Mouse (Mus musculus) limb, embryonic 12.5 days (tissue): ENCODE measurements around the gene Lhx4. TPM values are rescaled to one million over a fixed set of nuclear protein-coding genes. Genes with fewer than 3 reads are reported as not detected.

Source experiments
- ATAC-seq: fragments of 200-750 bp; cut with Nextera tagmentation; 2 replicates; pipeline ENCODE4 v1.8.0; 2017; ENCODE audit warnings: low read depth, moderate TSS enrichment; ENCODE audit not compliant: insufficient number of reproducible peaks, insufficient read depth, low FRiP score, low TSS enrichment
- H3K27ac ChIP-seq: fragments of 300-500 bp; sonication (generic); 2 replicates; pipeline ENCODE4 v1.5.1; 2016; ENCODE audit warnings: mild to moderate bottlenecking, moderate library complexity
- H3K27me3 ChIP-seq: fragments of 300-500 bp; sonication (generic); 2 replicates; pipeline ENCODE4 v1.6.1; 2016; ENCODE audit warnings: mild to moderate bottlenecking, moderate library complexity
- H3K36me3 ChIP-seq: fragments of 300-500 bp; sonication (generic); 2 replicates; pipeline ENCODE4 v1.6.1; 2016; ENCODE audit warnings: mild to moderate bottlenecking, moderate library complexity
- H3K4me1 ChIP-seq: fragments of 300-500 bp; sonication (generic); replicated peaks from 2 replicates; pipeline ENCODE4 v1.6.1; 2016
- H3K4me2 ChIP-seq: fragments of 300-500 bp; sonication (generic); 2 replicates; pipeline ENCODE4 v1.6.1; 2016; ENCODE audit warnings: mild to moderate bottlenecking, moderate library complexity
- H3K4me3 ChIP-seq: fragments of 300-500 bp; sonication (generic); replicated peaks from 2 replicates; pipeline ENCODE4 v1.5.1; 2016; ENCODE audit warnings: mild to moderate bottlenecking
- H3K9ac ChIP-seq: fragments of 300-500 bp; sonication (generic); replicated peaks from 2 replicates; pipeline ENCODE4 v1.6.1; 2016; ENCODE audit warnings: mild to moderate bottlenecking, moderate library complexity
- H3K9me3 ChIP-seq: fragments of 300-500 bp; sonication (generic); 2 replicates; pipeline ENCODE4 v1.6.1; 2016; ENCODE audit warnings: mild to moderate bottlenecking, moderate library complexity
- WGBS: fragments of 180-500 bp; shearing (Covaris S2); methylation state at CpG from one replicate; pipeline ENCODE4 v1.1.7; 2016; 5-methylcytosine and 5-hydroxymethylcytosine counted together
- polyA plus RNA-seq: library from polyadenylated mRNA; unstranded; fragments of >200 nt; fragmentation: Nextera tagmentation; extraction: Ambion mirVana; gene quantifications from 2 replicates; pipeline ENCODE4 v1.2.1, GENCODE M21; 2016

Gene Lhx4
- polyA plus RNA-seq, 1 experiment from 2014 or later: not detected

- WGBS: 76% methylated on average over 5 of the region's 5 CpGs
- H3K36me3 ChIP-seq: peaks cover 70% of the 10 kb centered on the region
- no peak overlapping the region for H3K4me2 ChIP-seq
- H3K4me1 ChIP-seq: 0 out of 2 replicates have a peak, but pooled peaks cover 2% of the 10 kb centered on the region
- no peaks in the 10 kb centered on the region for H3K9me3 ChIP-seq
- H3K27ac ChIP-seq: no peak overlapping the region
- H3K27me3 ChIP-seq: no peaks in the 10 kb centered on the region
- no peak overlapping the region for H3K9ac ChIP-seq
- ATAC-seq: no peak
- H3K4me3 ChIP-seq: no peak overlapping the region
Measured at GRCm38 (mm10) chr1:155782382-155782781, 30.9 kb upstream of the Lhx4 start.

DNA sequence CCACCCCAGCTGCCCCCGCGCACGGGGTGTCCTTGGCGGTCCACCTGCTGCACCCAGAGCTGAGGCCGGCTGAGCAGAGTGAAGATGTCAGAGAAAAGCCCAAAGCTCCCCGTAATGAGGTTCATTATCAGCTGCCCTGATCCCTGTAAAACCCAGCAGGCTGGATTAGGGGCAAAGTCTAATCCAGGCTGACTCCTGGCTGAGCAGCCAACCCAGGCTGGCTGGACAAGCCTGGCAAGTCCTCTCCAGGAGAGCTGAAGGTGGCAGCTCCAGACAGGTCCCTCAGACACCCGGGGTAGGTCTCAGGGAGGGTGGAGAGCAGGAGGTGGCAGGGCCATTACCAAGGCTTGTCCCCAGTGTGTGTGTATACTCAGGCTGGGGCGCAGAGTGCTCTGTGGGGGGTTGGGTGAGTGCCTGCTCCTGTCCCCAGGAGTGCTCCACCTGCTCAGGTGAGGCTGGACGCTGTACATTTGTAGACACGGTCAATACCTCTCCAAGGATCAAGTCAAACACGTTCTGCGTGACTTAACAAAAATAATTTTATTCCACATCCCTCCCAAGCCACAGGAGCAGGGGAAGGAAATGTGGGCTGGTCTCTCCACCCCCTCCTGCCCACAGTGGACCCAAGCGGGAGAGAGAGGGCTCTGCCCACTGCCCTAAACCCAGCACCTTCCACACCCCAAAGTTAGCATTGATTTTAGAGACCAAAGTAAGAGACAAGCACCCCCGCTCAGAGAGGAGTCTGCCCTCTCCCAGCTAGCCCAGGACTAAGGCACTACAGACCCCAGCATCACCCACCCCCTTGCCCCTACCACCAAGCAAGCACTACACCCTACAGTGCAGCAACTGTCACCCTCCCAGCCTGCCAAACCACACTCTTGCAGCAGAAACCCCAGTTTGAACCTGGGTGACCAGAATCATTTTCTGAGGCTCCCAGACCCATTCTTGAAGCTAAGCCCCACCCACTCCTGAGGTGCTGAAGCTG is 26.4 kb upstream of the Lhx4 start:
- no peaks in the 10 kb centered on the region for H3K9me3 ChIP-seq
- WGBS: 70% methylated on average over 14 of the region's 14 CpGs
- no peaks in the 10 kb centered on the region for H3K27me3 ChIP-seq
- H3K4me1 ChIP-seq: no peaks in the 10 kb centered on the region
- no peak overlapping the region for H3K4me2 ChIP-seq
- ATAC-seq: 0 out of 2 replicates have a peak, but pooled peaks have one; percentile 32
- no peak overlapping the region for H3K27ac ChIP-seq
- H3K9ac ChIP-seq: no peak overlapping the region
- no peak overlapping the region for H3K4me3 ChIP-seq
- peaks cover 40% of the 10 kb centered on the region for H3K36me3 ChIP-seq

DNA sequence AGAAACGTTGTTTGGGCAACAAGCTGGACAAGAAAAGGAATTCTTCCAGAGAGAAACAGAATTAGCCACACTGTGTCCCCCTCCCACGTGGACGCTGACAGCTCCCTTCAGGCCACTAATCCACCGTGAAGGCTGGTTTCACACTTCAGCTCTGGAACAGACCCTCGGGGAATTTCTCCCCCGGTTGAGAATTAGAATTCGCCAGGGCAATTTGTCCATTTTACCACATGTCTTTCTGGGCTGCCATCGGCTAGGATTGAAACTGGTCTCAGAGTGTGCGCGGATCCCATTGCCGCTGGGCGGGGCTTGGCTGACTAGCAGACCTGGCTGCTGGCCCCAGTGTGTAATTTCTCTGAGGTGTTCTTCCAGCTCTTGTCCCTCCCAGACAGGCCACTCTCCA is 7.7 kb upstream of the Lhx4 start:
- WGBS: 53% methylated on average over 12 of the region's 12 CpGs
- peaks cover 7% of the 10 kb centered on the region for H3K27me3 ChIP-seq
- no peak overlapping the region for H3K27ac ChIP-seq
- H3K4me2 ChIP-seq: no peak overlapping the region
- no peak for ATAC-seq
- no peak overlapping the region for H3K4me3 ChIP-seq
- no peaks in the 10 kb centered on the region for H3K36me3 ChIP-seq
- no peaks in the 10 kb centered on the region for H3K9me3 ChIP-seq
- no peak overlapping the region for H3K9ac ChIP-seq
- 0 out of 2 replicates have a peak, but pooled peaks cover 4% of the 10 kb centered on the region for H3K4me1 ChIP-seq

DNA sequence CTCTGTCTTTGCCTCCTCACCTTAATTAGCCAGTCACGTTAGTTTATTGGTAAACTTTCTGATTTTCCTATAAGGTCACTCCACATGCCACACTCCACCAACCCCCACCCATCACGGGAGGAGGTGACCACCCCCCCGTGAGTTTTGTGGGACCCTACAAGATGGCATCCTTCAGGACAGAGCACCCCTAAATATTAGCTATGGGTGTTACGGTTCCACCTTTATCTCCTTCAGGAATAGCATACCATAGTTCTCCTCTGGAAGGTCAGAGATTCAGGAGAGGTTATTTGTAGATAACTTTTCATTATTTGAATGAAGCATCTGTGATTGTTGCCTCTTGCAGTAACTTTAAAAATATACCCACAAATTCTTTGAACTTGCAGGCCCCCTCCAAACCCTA is 7.2 kb upstream of the Lhx4 start:
- no peak for ATAC-seq
- Histone ChIP-seq H3K4me3 (no peak overlapping the region), H3K36me3 (no peaks in the 10 kb centered on the region), H3K4me2 (no peak overlapping the region), H3K9ac (no peak overlapping the region), H3K27me3 (peaks cover 11% of the 10 kb centered on the region), H3K4me1 (0 out of 2 replicates have a peak, but pooled peaks cover 4% of the 10 kb centered on the region), H3K27ac (no peak overlapping the region), H3K9me3 (no peaks in the 10 kb centered on the region)
- WGBS: 83% methylated on average over 4 of the region's 4 CpGs

- WGBS: 74% methylated on average over 7 of the region's 7 CpGs
- peaks cover 22% of the 10 kb centered on the region for H3K27me3 ChIP-seq
- no peaks in the 10 kb centered on the region for H3K9me3 ChIP-seq
Measured at GRCm38 (mm10) chr1:155757621-155758020, 6.1 kb upstream of the Lhx4 start.

GRCm38 (mm10) chr1:155753411-155753810 is 1.9 kb upstream of the Lhx4 start:
- no peak overlapping the region for H3K9ac ChIP-seq
- no peak overlapping the region for H3K4me3 ChIP-seq
- no peaks in the 10 kb centered on the region for H3K9me3 ChIP-seq
- H3K4me1 ChIP-seq: peaks cover 3% of the 10 kb centered on the region; the same call in 1 of the 2 replicates
- H3K27me3 ChIP-seq: peaks cover 64% of the 10 kb centered on the region
- no peak overlapping the region for H3K27ac ChIP-seq
- 73% methylated on average over 9 of the region's 9 CpGs for WGBS
- no peak overlapping the region for H3K4me2 ChIP-seq
- no peaks in the 10 kb centered on the region for H3K36me3 ChIP-seq
- ATAC-seq: no peak

More at GRCm38 (mm10) chr1:155757621-155758020, 6.1 kb upstream of the Lhx4 start:
- ATAC-seq: no peak
- H3K4me1 ChIP-seq: 0 out of 2 replicates have a peak, but pooled peaks cover 4% of the 10 kb centered on the region
- no peak overlapping the region for H3K4me2 ChIP-seq
- no peak overlapping the region for H3K4me3 ChIP-seq
- H3K36me3 ChIP-seq: no peaks in the 10 kb centered on the region
- H3K9ac ChIP-seq: no peak overlapping the region
- H3K27ac ChIP-seq: no peak overlapping the region

- no peak; the same call in 1 of the 2 replicates for ATAC-seq
- Histone ChIP-seq H3K4me3 (no peak overlapping the region), H3K4me1 (peaks cover 3% of the 10 kb centered on the region; the same call in 1 of the 2 replicates), H3K27me3 (peaks cover 92% of the 10 kb centered on the region), H3K9me3 (no peaks in the 10 kb centered on the region), H3K9ac (no peak overlapping the region), H3K36me3 (no peaks in the 10 kb centered on the region), H3K4me2 (no peak overlapping the region), H3K27ac (no peak overlapping the region)
- 12% methylated on average over 11 of the region's 11 CpGs for WGBS
Measured at GRCm38 (mm10) chr1:155750517-155751178, 836 bp downstream of the Lhx4 start.

- WGBS: 64% methylated on average over 5 of the region's 5 CpGs
- peaks cover 4% of the 10 kb centered on the region for H3K4me1 ChIP-seq
- no peak overlapping the region for H3K9ac ChIP-seq
- no peak overlapping the region for H3K4me2 ChIP-seq
- no peaks in the 10 kb centered on the region for H3K36me3 ChIP-seq
- no peak overlapping the region for H3K4me3 ChIP-seq
- no peaks in the 10 kb centered on the region for H3K9me3 ChIP-seq
- H3K27ac ChIP-seq: no peak overlapping the region
- H3K27me3 ChIP-seq: peaks cover 88% of the 10 kb centered on the region
- no peak for ATAC-seq
Measured at GRCm38 (mm10) chr1:155747911-155748310, 3.6 kb downstream of the Lhx4 start.

DNA sequence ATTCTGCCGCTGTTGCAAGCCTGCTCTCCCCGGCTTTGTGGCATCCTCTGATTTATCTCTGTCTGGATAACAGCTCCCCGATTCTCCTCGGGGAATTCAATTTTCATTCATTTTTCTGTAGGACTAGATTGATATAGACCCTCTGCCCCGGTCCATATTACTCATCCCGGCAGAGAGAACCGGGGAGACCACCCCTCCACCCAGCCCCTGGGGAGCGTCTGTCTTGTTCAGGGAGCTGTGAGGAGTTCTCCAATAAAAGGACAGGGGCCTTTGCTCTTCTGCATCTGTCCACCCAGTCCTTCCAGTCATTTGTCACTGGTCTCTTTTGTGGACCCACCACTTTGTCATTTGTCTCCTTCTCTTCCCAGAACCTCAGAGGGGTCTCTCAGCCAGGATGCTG is 4.5 kb downstream of the Lhx4 start:
- no peak overlapping the region for H3K4me2 ChIP-seq
- WGBS: 12% methylated on average over 8 of the region's 8 CpGs
- no peaks in the 10 kb centered on the region for H3K9me3 ChIP-seq
- no peak overlapping the region for H3K9ac ChIP-seq
- peaks cover 13% of the 10 kb centered on the region for H3K4me1 ChIP-seq
- no peaks in the 10 kb centered on the region for H3K36me3 ChIP-seq
- ATAC-seq: no peak
- H3K4me3 ChIP-seq: no peak overlapping the region
- peaks cover 88% of the 10 kb centered on the region for H3K27me3 ChIP-seq
- H3K27ac ChIP-seq: no peak overlapping the region

DNA sequence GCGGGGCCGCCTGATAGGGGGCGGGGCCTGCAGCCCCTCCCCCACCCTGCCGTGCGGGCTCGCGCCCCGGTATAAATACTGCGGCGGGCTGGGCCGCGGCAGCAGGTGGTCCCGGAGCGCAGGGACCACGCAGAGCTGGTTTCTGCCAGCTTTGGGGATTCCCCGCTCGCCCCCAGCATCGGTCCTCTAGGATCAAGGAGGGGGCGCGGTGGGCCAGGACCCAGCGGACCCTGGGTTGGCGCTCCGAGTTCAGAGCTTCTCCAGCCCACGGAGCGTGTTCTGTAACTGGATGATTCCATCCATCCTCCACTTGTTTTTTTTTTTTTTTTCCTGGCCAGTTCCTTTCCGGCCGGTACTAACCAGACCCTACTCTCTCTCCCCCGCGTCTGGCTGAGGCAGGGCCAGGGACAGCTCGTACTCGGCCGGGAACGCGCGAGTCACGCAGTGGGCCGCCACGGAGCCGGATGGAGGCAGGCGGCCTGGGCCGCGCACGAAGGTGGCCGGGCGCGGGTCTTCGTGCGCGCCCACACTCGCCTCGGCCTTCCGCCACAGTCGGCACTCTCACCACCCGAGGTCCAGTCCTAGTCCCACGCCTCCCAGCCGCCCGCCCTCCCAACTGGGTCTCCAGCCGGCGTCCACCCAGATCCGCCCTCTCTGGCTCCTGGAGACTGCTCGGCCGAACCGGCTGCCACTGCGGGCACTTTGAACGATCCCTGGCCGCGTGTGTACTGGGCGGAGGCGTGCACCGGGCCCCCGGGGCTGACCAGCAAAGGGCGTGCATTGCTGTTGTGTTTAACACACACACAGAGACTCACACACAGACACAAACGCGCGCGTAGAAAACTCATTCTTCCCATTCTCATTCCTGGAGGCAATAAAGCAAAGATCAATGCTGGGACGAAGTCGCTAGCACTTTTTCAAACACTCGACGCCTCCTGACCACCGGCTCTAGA is 8.8 kb downstream of the Lhx4 start:
- Histone ChIP-seq H3K4me1 (peaks cover 29% of the 10 kb centered on the region), H3K27ac (no peak overlapping the region), H3K36me3 (no peaks in the 10 kb centered on the region), H3K9me3 (no peaks in the 10 kb centered on the region), H3K4me2 (peak overlapping the region; percentile 91), H3K9ac (peak overlapping the region; percentile 45), H3K27me3 (peaks cover 88% of the 10 kb centered on the region), H3K4me3 (peak overlapping the region; percentile 50)
- 1% methylated on average over 81 of the region's 81 CpGs for WGBS
- peak; percentile 76 for ATAC-seq
